Mouse (Mus musculus): ENCODE measurements around the gene Chrm2. TPM values are rescaled to one million over a fixed set of nuclear protein-coding genes. Genes with fewer than 3 reads are reported as not detected.

Chrm2 gene
- total RNA-seq, 2 experiments from 2014 or later = 3.6 to 4.5 TPM

DNA sequence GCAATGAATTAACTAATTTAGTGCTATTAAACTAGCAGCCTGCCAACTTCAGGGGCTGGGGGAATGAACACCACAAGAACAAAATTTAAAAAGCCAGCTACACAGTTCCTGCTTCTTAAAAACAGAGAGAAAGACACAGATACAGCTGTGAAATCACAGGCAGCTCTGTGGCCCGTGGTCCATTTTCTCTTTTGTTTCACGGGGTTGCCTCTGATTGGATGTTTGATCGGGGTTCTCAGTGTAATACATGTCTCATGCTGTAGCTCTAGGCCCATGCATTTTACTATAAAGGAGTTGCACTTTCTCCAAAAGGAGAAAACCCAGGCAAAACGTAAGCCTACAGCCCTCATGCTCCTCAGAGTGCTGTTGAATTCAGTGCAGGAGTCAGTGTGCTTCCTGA lies 128.6 kb downstream of the Chrm2 start:
- no peak for DNase-seq (ENCODE audit: extremely low spot score in 1 of 2, low spot score in 1 of 2)

- DNase-seq (ENCODE audit: extremely low spot score in 1 of 2, low spot score in 1 of 2) = no peak
Measured at GRCm38 (mm10) chr6:36517242-36517641, 129.4 kb downstream of the Chrm2 start.

DNA sequence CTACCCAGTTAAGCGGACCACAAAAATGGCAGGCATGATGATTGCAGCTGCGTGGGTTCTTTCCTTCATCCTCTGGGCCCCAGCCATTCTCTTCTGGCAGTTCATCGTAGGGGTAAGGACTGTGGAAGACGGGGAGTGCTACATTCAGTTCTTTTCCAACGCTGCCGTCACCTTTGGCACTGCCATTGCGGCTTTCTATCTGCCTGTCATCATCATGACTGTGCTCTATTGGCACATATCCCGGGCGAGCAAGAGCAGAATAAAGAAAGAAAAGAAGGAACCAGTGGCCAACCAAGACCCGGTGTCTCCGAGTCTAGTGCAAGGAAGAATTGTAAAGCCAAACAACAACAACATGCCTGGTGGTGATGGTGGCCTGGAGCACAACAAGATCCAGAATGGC lies 135.7 kb downstream of the Chrm2 start:
- no peak for DNase-seq (ENCODE audit: extremely low spot score in 1 of 2, low spot score in 1 of 2)

DNA sequence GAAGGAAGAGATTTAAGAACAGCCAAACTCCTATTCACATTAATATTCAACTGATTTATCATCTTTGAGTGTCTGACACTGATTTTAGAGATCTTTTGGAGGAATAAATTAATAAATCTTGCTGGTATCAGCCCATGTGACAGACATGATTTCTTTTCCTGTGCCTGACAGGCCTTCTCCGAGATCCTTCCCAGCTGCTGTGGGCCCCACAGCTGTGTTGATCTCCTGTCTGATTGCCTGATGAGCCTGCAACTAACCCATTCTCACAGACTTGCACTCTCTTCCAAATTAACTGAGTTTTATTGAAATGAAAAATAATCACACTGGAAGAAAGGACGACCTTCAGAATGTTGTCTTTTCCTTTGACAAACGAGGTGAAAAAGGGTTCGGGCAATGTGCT lies 140.6 kb downstream of the Chrm2 start:
- no peak for DNase-seq (ENCODE audit: extremely low spot score in 1 of 2, low spot score in 1 of 2)

GRCm38 (mm10) chr6:36541247-36541646 lies 153.4 kb downstream of the Chrm2 start:
- no peak for DNase-seq (ENCODE audit: extremely low spot score in 1 of 2, low spot score in 1 of 2)

DNA sequence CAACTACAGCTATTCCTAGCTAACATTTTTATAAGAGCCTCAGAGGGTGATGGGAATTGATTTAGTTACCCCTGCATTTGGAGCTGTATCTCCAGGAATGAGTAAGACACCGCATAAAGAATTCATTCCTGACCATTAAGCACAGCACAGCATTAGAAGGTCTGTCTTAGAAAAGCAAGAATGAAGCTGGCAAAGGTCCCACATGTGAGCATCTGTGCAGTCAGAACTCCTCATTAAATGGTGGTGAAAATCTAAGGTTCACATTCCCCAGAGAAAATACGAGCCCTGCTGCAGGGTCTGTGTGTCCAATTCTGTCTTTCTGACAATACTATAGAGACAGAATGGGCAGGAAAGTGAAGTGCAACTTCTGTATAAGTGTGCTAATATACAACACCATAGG lies 179.0 kb downstream of the Chrm2 start:
- DNase-seq (ENCODE audit: extremely low spot score in 1 of 2, low spot score in 1 of 2) = no peak

Small RNA genes within 50 kb of the gene (microRNA-seq; reads per million reads assigned to microRNA genes)
- 133 to 174 reads per million in 2 experiments for gene Mir490

Data from layer of hippocampus, postnatal 25 days (tissue).